Mouse (Mus musculus): ENCODE results near the gene Mucl3. TPM values are rescaled to one million over a fixed set of nuclear protein-coding genes. Genes with fewer than 3 reads are reported as not detected.

The Mucl3 gene
- not detected for total RNA-seq (2023)

DNA sequence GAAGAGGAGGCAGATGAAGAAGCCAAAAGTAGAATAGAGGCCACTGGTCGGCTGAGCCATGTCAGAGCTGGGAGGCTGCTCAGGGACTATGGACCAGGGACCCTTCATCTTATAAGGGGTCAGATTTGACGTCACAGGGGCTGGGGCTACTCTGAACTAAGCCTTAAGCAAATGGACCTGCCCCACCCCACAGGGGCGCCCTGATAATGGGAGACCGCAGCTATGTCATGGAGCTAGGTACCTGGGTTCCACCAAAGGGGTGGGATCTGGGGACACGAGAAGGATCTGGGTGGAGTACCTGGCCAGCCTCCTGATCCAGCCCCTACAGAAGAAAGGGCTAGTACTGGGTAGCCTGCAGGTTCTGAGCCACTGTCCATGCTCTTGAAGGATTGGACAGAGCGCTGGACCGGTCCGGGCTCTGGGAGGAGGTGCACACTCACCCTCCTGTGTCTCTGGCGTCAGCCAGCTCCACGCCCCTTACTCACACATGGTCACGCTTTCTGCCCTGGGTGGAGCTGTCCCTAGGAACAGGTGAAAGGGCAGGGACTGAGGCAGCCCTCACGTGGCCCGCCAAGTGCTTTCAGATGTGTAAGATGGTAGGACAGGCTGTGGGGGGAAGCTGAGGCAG, at the start of gene Mucl3:
TSS of gene Mucl3 (minus strand) at position 87 of the 628 bp plus-strand sequence.

GRCm38 (mm10) chr17:35673416-35674035, 30.0 kb upstream of the Mucl3 start, which contains the start of gene Gtf2h4:
TSS of gene Gtf2h4 (minus strand) at chr17:35673739.

GRCm38 (mm10) chr17:35667334-35668065, 24.0 kb upstream of the Mucl3 start, which contains the start of gene Vars2:
TSS of gene Vars2 (minus strand) at chr17:35667592.

GRCm38 (mm10) chr17:35626537-35626936, 17.0 kb downstream of the Mucl3 start, which contains the start of gene Gm9573:
TSS of gene Gm9573 (minus strand) at chr17:35626637.

DNA sequence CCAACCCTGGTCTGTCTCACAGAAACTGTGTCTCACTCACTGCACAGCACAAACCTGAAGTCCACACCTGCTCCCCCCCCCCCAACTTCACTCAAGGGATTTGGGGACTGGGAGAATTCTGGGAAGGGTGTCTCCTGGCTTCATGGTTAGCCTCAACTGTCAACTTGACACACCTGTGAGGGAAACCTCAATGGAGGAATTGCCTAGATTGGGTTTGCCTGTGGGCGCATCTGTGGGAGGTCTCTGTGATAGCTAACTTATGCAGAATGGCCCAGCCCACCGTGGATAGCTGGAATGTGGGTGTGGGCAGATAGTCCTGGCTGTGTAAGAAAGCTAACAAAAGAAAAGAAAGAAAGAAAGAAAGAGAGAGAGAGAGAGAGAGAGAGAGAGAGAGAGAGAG, 42.2 kb downstream of the Mucl3 start, which contains the start of gene Sfta2:
TSS of gene Sfta2 (plus strand) at position 301 of the 400 bp plus-strand sequence.

Other genes starting within 250 kb of the Mucl3 start
- 100 to 1,000 TPM; 203 to 218 TPM for gene H2-Q6, start 218.8 kb downstream of the Mucl3 start, total RNA-seq (2023)
- gene H2-Q7, start 204.5 kb downstream of the Mucl3 start, total RNA-seq (2023): 100 to 1,000 TPM; 546 to 576 TPM
- 10 to 100 TPM; 83.5 to 96.7 TPM for gene H2-Q10, start 173.6 kb downstream of the Mucl3 start, total RNA-seq (2023)
- gene Pou5f1, start 137.7 kb downstream of the Mucl3 start, total RNA-seq (2023): 1 to 10 TPM in 1 of 2 experiments, not detected in 1; 1.1 TPM
- gene Tcf19, start 126.9 kb downstream of the Mucl3 start, total RNA-seq (2023): 10 to 100 TPM in 1 of 2 experiments, 1 to 10 TPM in 1; 9.7 to 14.6 TPM
- gene Cchcr1, start 126.6 kb downstream of the Mucl3 start, total RNA-seq (2023): 10 to 100 TPM; 16.7 to 18.7 TPM
- under 1 TPM in 1 of 2 experiments, not detected in 1; 0.70 TPM for gene Psors1c2, start 110.5 kb downstream of the Mucl3 start, total RNA-seq (2023)
- gene Cdsn, start 91.6 kb downstream of the Mucl3 start, total RNA-seq (2023): not detected
- gene 2300002M23Rik, start 76.2 kb downstream of the Mucl3 start, total RNA-seq (2023): not detected
- not detected for gene Sfta2, start 42.1 kb downstream of the Mucl3 start, total RNA-seq (2023)
- gene Gm9573, start 17.1 kb downstream of the Mucl3 start, total RNA-seq (2023): not detected
- 10 to 100 TPM; 44.8 to 58.6 TPM for gene Vars2, start 23.9 kb upstream of the Mucl3 start, total RNA-seq (2023)
- 10 to 100 TPM; 13.8 to 18.2 TPM for gene Gtf2h4, start 30.0 kb upstream of the Mucl3 start, total RNA-seq (2023)
- gene Ddr1, start 60.9 kb upstream of the Mucl3 start, total RNA-seq (2023): 10 to 100 TPM; 13.6 to 16.9 TPM
- 10 to 100 TPM; 11.6 to 12.6 TPM for gene Ier3, start 178.0 kb upstream of the Mucl3 start, total RNA-seq (2023)
- 10 to 100 TPM; 44.7 to 60.4 TPM for gene Flot1, start 179.5 kb upstream of the Mucl3 start, total RNA-seq (2023)
- 100 to 1,000 TPM; 597 to 644 TPM for gene Tubb5, start 194.6 kb upstream of the Mucl3 start, total RNA-seq (2023)
- 10 to 100 TPM; 69.1 to 70.7 TPM for gene Mdc1, start 197.8 kb upstream of the Mucl3 start, total RNA-seq (2023)
- gene Nrm, start 217.6 kb upstream of the Mucl3 start, total RNA-seq (2023): 10 to 100 TPM; 17.7 to 25.2 TPM
- 100 to 1,000 TPM; 274 to 296 TPM for gene Ppp1r18, start 221.9 kb upstream of the Mucl3 start, total RNA-seq (2023)
- 100 to 1,000 TPM; 115 to 129 TPM for gene Dhx16, start 236.1 kb upstream of the Mucl3 start, total RNA-seq (2023)